Mouse (Mus musculus) erythroblast, embryonic 14.5 days (primary cell): ENCODE measurements around the gene Fxn.

Source experiments
- GATA1 ChIP-seq: IDR thresholded peaks from 2 replicates; pipeline ENCODE4 v1.6.1; 2012; ENCODE audit warnings: low read length, inconsistent platforms, mixed read lengths
- TAL1 ChIP-seq: IDR thresholded peaks from 3 replicates; pipeline ENCODE4 v1.6.1; 2012; ENCODE audit warnings: low read length, inconsistent platforms, mixed read lengths

GRCm38 (mm10) chr19:24271746-24272426 lies 8.5 kb downstream of the Fxn start:
- no peak for TF ChIP-seq GATA1
- no peak for TF ChIP-seq TAL1
